Mouse (Mus musculus) myocyte (in vitro differentiated cells): Measurements from ENCODE around the gene Bcl6b. TPM values are rescaled to one million over a fixed set of nuclear protein-coding genes. Genes with fewer than 3 reads are reported as not detected.
A peak's percentile ranks its signal among the peaks of the same experiment; 100 is the strongest.

Experiments
- H3K27me3 ChIP-seq: one replicate; pipeline ENCODE4 v1.6.1; 2011; ENCODE audit not compliant: control insufficient read depth, insufficient read depth, insufficient read length
- H3K36me3 ChIP-seq: one replicate; pipeline ENCODE4 v1.6.1; 2011; ENCODE audit not compliant: control insufficient read depth, insufficient read depth
- H3K4me2 ChIP-seq: one replicate; pipeline ENCODE4 v1.6.1; 2011; ENCODE audit warnings: low read depth, control low read depth
- H3K4me3 ChIP-seq: one replicate; pipeline ENCODE4 v1.5.1; 2011; ENCODE audit warnings: mild to moderate bottlenecking, control low read depth, moderate library complexity
- H3K79me2 ChIP-seq: one replicate; pipeline ENCODE4 v1.6.1; 2011; ENCODE audit not compliant: control insufficient read depth, insufficient read depth
- H3ac ChIP-seq: one replicate; pipeline ENCODE4 v1.6.1; 2011; ENCODE audit not compliant: control insufficient read depth, insufficient read length
- CEBPB ChIP-seq: IDR thresholded peaks from 2 replicates; pipeline ENCODE4 v1.6.1; 2011; ENCODE audit warnings: mild to moderate bottlenecking, moderate library complexity; ENCODE audit not compliant: poor library complexity, insufficient read depth, severe bottlenecking
- E2F4 ChIP-seq: IDR thresholded peaks from one replicate; pipeline ENCODE4 v1.6.1; 2011; ENCODE audit warnings: mild to moderate bottlenecking, control low read depth, moderate library complexity; ENCODE audit not compliant: insufficient read depth
- MAX ChIP-seq: IDR thresholded peaks from one replicate; pipeline ENCODE4 v1.6.1; 2011; ENCODE audit warnings: low read depth, mild to moderate bottlenecking, control low read depth
- MYOD1 ChIP-seq, 3 experiments: IDR thresholded peaks; one replicate each; pipeline ENCODE4 v1.6.1; 2011; ENCODE audit warnings: control low read depth in 2 of 3, low read depth in 2 of 3, mild to moderate bottlenecking in 2 of 3, moderate library complexity in 1 of 3; ENCODE audit not compliant: insufficient read length in 2 of 3, control insufficient read depth in 1 of 3
- MYOG ChIP-seq, 3 experiments: IDR thresholded peaks; one replicate each; pipeline ENCODE4 v1.6.1; 2011; ENCODE audit warnings: control low read depth in 2 of 3, low read depth in 2 of 3, mild to moderate bottlenecking in 2 of 3; ENCODE audit not compliant: insufficient read length in 2 of 3, control insufficient read depth in 1 of 3, insufficient read depth in 1 of 3
- POLR2A ChIP-seq: IDR thresholded peaks from one replicate; pipeline ENCODE4 v1.6.1; 2011; ENCODE audit warnings: low read depth, mild to moderate bottlenecking, control low read depth, moderate library complexity; ENCODE audit not compliant: insufficient read length
- POLR2AphosphoS2 ChIP-seq: IDR thresholded peaks from one replicate; pipeline ENCODE4 v1.6.1; 2011; ENCODE audit warnings: low read depth, control low read depth; ENCODE audit not compliant: insufficient read length
- REST ChIP-seq: IDR thresholded peaks from one replicate; pipeline ENCODE4 v1.6.1; 2011; ENCODE audit warnings: mild to moderate bottlenecking, control low read depth, moderate library complexity; ENCODE audit not compliant: insufficient read depth, insufficient read length
- SRF ChIP-seq: IDR thresholded peaks from one replicate; pipeline ENCODE4 v1.6.1; 2011; ENCODE audit warnings: low read depth; ENCODE audit not compliant: control insufficient read depth, insufficient read length
- TCF12 ChIP-seq: IDR thresholded peaks from one replicate; pipeline ENCODE4 v1.6.1; 2011; ENCODE audit warnings: mild to moderate bottlenecking, control low read depth; ENCODE audit not compliant: poor library complexity, insufficient read depth, severe bottlenecking
- TCF3 ChIP-seq: IDR thresholded peaks from one replicate; pipeline ENCODE4 v1.6.1; 2011; ENCODE audit warnings: low read depth, control low read depth; ENCODE audit not compliant: insufficient read length
- USF1 ChIP-seq: IDR thresholded peaks from one replicate; pipeline ENCODE4 v1.6.1; 2011; ENCODE audit warnings: low read depth, mild to moderate bottlenecking, control low read depth, moderate library complexity
- polyA plus RNA-seq: library from polyadenylated mRNA; unstranded; fragments of >200 nt; fragmentation: generic; extraction: Trizol; gene quantifications from one replicate; pipeline ENCODE4 v1.2.1, GENCODE M21; 2012; ENCODE audit warnings: missing spikeins

Bcl6b gene
- polyA plus RNA-seq, 1 experiment = 2.8 TPM

DNA sequence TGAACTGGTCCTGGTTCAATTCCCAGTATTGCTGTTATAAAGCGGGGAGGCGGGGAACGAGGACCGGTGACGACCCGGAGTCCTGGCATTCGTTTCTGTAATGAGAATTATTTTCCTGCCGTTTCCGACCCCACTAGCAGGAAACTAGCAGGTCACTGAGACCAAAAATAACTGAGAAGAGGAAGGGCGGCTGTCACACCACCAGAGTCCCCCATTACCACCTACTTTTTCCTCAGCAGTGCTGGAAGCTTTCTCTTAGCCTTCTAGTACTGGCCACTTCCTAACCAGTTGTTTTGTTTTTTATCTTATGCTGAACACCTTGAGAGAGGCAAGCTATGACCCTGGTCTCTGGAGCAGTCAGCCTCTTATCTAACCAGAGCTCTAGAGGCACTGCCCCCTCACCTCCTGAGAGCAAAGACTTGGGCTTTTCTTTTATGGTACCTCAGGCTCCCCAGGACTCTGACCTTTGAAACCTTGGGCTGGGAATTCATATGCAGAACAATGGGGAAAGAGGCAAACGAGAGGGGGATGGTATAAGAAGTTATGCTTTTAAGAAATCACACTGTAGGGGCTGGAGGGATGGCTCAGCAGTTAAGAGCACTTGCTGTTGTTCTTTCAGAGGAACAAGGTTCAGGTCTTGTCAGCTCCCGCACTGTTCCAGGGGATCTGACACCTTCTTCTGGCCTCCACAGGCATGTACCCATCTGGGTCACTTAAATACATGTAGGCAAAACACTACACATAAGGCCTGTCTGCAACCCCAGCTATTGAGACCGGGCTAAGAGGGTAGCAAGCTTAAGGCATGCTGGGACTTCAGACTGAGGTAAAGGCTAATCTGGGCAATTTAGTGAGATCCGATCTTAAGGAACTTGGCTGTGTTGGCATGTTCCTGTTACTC lies 7.7 kb downstream of the Bcl6b start:
- peak overlapping the region; percentile 59 for H3K4me3 ChIP-seq
- H3K27me3 ChIP-seq = no peaks in the 10 kb centered on the region
- H3K36me3 ChIP-seq = no peaks in the 10 kb centered on the region
- no peaks in the 10 kb centered on the region for H3K79me2 ChIP-seq
- no peak for TF ChIP-seq TCF3
- TF ChIP-seq REST = no peak
- TF ChIP-seq SRF = no peak
- TF ChIP-seq POLR2AphosphoS2 = no peak
- no peak for TF ChIP-seq MYOG (IDR thresholded peaks at IDR 0.05; ENCODE audit: control insufficient read depth in 1 of 3, insufficient read depth in 1 of 3, insufficient read length in 2 of 3, low read depth in 2 of 3)
- no peak for TF ChIP-seq E2F4
- TF ChIP-seq USF1 = no peak
- no peak for TF ChIP-seq POLR2A
- no peak for TF ChIP-seq MAX
- no peak for TF ChIP-seq CEBPB
- TF ChIP-seq MYOD1 (IDR thresholded peaks at IDR 0.05; ENCODE audit: control insufficient read depth in 1 of 3, insufficient read length in 2 of 3, low read depth in 2 of 3) = no peak
- no peak for TF ChIP-seq TCF12
- peak overlapping the region; percentile 100 for H3K4me2 ChIP-seq
- peak overlapping the region; percentile 0 for H3ac ChIP-seq

DNA sequence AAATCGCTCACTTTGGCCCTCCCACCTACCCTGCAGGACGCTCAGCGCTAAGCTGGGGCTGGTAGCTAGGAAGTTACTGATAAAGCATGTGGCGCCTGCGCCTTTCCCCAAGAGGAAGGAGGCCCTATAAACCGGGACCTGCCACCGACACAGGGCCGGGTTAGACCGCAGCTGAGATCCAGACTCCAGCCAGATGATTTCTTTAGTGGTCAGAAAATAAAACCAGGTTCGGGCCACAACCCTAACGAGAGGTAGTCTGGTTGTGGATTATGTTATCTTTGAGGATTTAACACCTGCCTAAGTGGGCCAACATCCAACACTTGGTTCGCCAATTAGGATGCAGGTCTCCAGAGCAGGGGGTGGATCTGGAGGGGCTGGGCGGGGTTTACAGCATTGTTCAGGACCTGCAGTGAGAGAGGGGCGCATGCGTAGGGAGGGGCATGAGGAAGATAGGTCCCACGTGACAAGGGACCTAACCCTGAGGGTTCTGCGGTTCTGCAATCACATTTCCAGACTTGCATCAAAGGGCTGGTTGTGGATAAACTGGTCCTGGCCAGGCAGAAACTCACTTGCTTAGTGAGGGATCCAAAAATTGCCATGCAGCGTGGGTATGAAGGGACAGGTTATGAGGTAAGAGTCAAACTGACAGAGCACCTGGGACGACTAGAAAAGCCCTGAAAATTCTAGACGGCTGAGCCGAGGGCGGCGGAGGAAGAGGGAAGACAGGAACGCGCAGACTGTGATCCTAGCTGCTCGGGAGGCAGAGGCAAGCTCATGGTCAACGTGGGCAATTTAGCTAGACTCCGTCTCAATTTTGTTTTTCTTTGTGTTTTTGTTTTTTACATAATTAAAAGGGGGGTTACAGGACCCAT lies 8.6 kb downstream of the Bcl6b start, which contains the start of gene Slc16a13:
Gene Slc16a13, minus strand, starts transcription at position 334 of the 872 bp plus-strand sequence.
- peak; percentile 90 for TF ChIP-seq POLR2A
- TF ChIP-seq USF1 = peak; percentile 94
- no peak for TF ChIP-seq MYOD1 (IDR thresholded peaks at IDR 0.05; ENCODE audit: control insufficient read depth in 1 of 3, insufficient read length in 2 of 3, low read depth in 2 of 3)
- no peak for TF ChIP-seq E2F4
- peak; percentile 97 for TF ChIP-seq POLR2AphosphoS2
- TF ChIP-seq TCF3 = no peak
- Histone ChIP-seq H3K4me3 (peak within 1 kb of the TSS; percentile 59), H3K4me2 (peak within 1 kb of the TSS; percentile 100), H3K27me3 (no peaks in the 10 kb centered on the region), H3ac (peak within 1 kb of the TSS; percentile 0), H3K79me2 (no peaks in the 10 kb centered on the region), H3K36me3 (no peaks in the 10 kb centered on the region)

DNA sequence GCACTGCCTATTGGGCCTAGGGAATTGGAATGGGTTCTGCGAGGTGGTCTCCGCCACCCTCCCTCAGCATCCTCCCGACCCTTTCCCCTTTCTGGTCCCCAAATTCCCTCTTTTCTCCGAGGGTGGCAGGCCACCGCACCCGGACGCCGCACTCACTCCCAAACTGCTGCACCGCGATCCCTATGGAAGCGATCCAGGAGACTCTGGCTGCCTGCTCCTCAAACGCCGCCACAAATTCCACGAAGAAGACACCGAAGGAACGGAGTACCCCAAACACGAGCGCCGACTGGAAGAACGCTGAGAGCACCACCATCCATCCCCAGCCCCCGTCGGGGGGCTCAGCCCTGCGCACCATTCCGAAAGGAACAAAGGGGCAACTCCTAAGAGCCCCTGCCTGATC lies 9.3 kb downstream of the Bcl6b start:
- H3K36me3 ChIP-seq = no peaks in the 10 kb centered on the region
- H3K27me3 ChIP-seq = no peaks in the 10 kb centered on the region
- TF ChIP-seq SRF (no peak), TCF3 (no peak), CEBPB (no peak), E2F4 (no peak), USF1 (no peak)
- peak overlapping the region; percentile 100 for H3K4me2 ChIP-seq
- peak overlapping the region; percentile 0 for H3ac ChIP-seq
- H3K4me3 ChIP-seq = peak overlapping the region; percentile 59
- no peaks in the 10 kb centered on the region for H3K79me2 ChIP-seq

DNA sequence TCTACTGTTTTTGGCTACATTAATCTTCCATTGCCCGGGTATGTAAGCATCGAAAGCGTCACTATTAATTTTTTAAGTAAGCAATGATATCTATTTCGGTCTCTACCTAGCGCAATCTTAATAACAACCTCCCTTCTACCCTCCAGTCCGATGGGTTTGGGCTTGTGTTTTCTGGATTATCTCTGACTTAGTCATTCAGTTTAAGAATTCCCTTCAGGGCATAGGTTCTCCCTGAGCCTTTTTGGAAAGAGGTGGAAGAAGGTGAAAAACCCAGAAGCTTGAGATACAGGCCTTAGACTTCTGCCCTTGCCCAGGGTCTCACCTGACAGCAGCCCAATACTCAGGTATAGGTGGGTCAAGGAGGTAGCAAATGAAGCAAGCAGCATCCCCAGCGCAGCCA lies 9.7 kb downstream of the Bcl6b start:
- H3K4me3 ChIP-seq = peak overlapping the region; percentile 59
- TF ChIP-seq TCF12 = no peak
- TF ChIP-seq POLR2A = no peak
- TF ChIP-seq CEBPB = no peak
- no peak for TF ChIP-seq MAX
- TF ChIP-seq E2F4 = no peak
- no peak for TF ChIP-seq USF1
- TF ChIP-seq MYOG (IDR thresholded peaks at IDR 0.05; ENCODE audit: control insufficient read depth in 1 of 3, insufficient read depth in 1 of 3, insufficient read length in 2 of 3, low read depth in 2 of 3) = no peak
- TF ChIP-seq MYOD1 (IDR thresholded peaks at IDR 0.05; ENCODE audit: control insufficient read depth in 1 of 3, insufficient read length in 2 of 3, low read depth in 2 of 3) = no peak
- no peak for TF ChIP-seq SRF
- TF ChIP-seq TCF3 = no peak
- TF ChIP-seq REST = no peak
- no peak for TF ChIP-seq POLR2AphosphoS2
- H3K79me2 ChIP-seq = no peaks in the 10 kb centered on the region
- H3K36me3 ChIP-seq = no peaks in the 10 kb centered on the region
- no peaks in the 10 kb centered on the region for H3K27me3 ChIP-seq
- peak overlapping the region; percentile 100 for H3K4me2 ChIP-seq
- peak overlapping the region; percentile 0 for H3ac ChIP-seq
